Mouse (Mus musculus) small intestine, adult 2 months (tissue): Measurements from ENCODE around the gene Fig4.

Source experiments
- CTCF ChIP-seq: fragments of 200-500 bp; IDR thresholded peaks from 2 replicates; pipeline ENCODE4 v1.5.1; 2012; ENCODE audit warnings: low read depth, mild to moderate bottlenecking, control low read depth, inconsistent platforms, low read length, moderate library complexity, mixed read lengths; ENCODE audit not compliant: insufficient replicate concordance, insufficient read length; ENCODE audit errors: extremely low read depth
- POLR2A ChIP-seq: fragments of 200-500 bp; IDR thresholded peaks from 2 replicates; pipeline ENCODE4 v1.6.1; 2012; ENCODE audit warnings: low read depth, mild to moderate bottlenecking, control low read depth, inconsistent platforms, low read length, moderate library complexity

GRCm38 (mm10) chr10:41332533-41333043 is 29.5 kb upstream of the Fig4 start:
- no peak for TF ChIP-seq CTCF
- TF ChIP-seq POLR2A = no peak
